Mouse (Mus musculus): ENCODE results near the gene Rab9.
"Not testable (repeated sequence)": the region's sequence is repeated elsewhere in the genome, so short reads cannot be mapped to it uniquely, and the experiment has no call there.

Gene Rab9

GRCm38 (mm10) chrX:166479365-166479983 lies at the start of gene Rab9:
TSS of gene Rab9 (minus strand) at chrX:166479867.
- no peaks in the 10 kb centered on the region for H3K27me3 ChIP-seq (ENCODE audit: control insufficient read depth, insufficient read depth, low read length, poor library complexity, severe bottlenecking)
- H3K36me3 ChIP-seq (ENCODE audit: control insufficient read depth, insufficient read depth, low read length, poor library complexity, severe bottlenecking): no peaks in the 10 kb centered on the region
- DNase-seq (ENCODE audit: low read depth, low spot score): peak; percentile 90

GRCm38 (mm10) chrX:166528126-166528525 lies 48.5 kb upstream of the Rab9 start:
- Histone ChIP-seq H3K27me3 (ENCODE audit: control insufficient read depth, insufficient read depth, low read length, poor library complexity, severe bottlenecking) (no peaks in the 10 kb centered on the region), H3K36me3 (ENCODE audit: control insufficient read depth, insufficient read depth, low read length, poor library complexity, severe bottlenecking) (no peaks in the 10 kb centered on the region)
- no peak for DNase-seq (ENCODE audit: low read depth, low spot score)

GRCm38 (mm10) chrX:166525637-166526315 lies 46.1 kb upstream of the Rab9 start:
- Histone ChIP-seq H3K27me3 (ENCODE audit: control insufficient read depth, insufficient read depth, low read length, poor library complexity, severe bottlenecking) (no peaks in the 10 kb centered on the region), H3K36me3 (ENCODE audit: control insufficient read depth, insufficient read depth, low read length, poor library complexity, severe bottlenecking) (no peaks in the 10 kb centered on the region)
- DNase-seq (ENCODE audit: low read depth, low spot score): no peak

GRCm38 (mm10) chrX:166520782-166521181 lies 41.1 kb upstream of the Rab9 start:
- no peak for DNase-seq (ENCODE audit: low read depth, low spot score)
- Histone ChIP-seq H3K36me3 (ENCODE audit: control insufficient read depth, insufficient read depth, low read length, poor library complexity, severe bottlenecking) (no peaks in the 10 kb centered on the region), H3K27me3 (ENCODE audit: control insufficient read depth, insufficient read depth, low read length, poor library complexity, severe bottlenecking) (no peaks in the 10 kb centered on the region)

GRCm38 (mm10) chrX:166518345-166518744 lies 38.7 kb upstream of the Rab9 start, which contains the start of gene Tceanc:
TSS of gene Tceanc (minus strand) at chrX:166518567.
- Histone ChIP-seq H3K27me3 (ENCODE audit: control insufficient read depth, insufficient read depth, low read length, poor library complexity, severe bottlenecking) (no peaks in the 10 kb centered on the region), H3K36me3 (ENCODE audit: control insufficient read depth, insufficient read depth, low read length, poor library complexity, severe bottlenecking) (no peaks in the 10 kb centered on the region)
- no peak for DNase-seq (ENCODE audit: low read depth, low spot score)

DNA sequence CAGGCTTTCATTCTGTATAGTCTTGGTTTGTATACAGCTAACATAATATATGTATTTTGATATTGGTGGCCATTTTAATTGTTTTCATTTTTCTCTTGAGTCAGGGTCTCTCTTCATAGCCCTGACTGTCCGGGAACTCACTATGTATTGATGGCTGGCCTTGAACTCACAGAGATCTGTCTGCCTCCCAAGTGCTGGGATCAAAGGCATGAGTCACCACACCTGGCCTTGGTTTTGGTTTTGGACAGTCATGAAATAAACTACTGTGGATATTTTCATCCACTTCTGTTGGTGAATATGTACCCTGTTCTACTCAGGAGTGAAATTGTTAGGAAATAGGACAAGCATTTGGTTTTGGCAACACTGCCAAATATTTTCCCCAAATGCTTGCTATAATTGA lies 37.0 kb upstream of the Rab9 start:
- Histone ChIP-seq H3K36me3 (ENCODE audit: control insufficient read depth, insufficient read depth, low read length, poor library complexity, severe bottlenecking) (no peaks in the 10 kb centered on the region), H3K27me3 (ENCODE audit: control insufficient read depth, insufficient read depth, low read length, poor library complexity, severe bottlenecking) (no peaks in the 10 kb centered on the region)
- no peak for DNase-seq (ENCODE audit: low read depth, low spot score)

DNA sequence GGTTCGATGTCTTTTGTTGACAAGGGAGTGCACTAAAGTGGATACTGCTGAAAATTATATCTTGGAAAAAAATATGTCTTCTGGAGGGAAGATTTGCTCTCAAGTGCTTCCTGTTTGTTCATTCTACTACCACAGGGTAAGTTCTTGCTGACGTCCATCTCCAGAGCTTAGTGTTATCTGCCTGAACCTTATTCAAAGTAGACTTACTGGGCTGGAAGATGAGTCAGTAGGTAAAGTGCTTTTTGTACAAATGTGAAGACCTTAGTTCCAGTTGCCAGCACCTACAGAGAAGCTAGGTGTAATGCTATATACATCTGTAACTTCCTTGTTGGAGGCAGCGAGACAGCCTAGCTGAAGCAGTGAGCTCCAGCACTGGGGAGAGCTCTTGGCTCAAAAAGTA lies 36.3 kb upstream of the Rab9 start:
- H3K36me3 ChIP-seq (ENCODE audit: control insufficient read depth, insufficient read depth, low read length, poor library complexity, severe bottlenecking): no peaks in the 10 kb centered on the region
- no peaks in the 10 kb centered on the region for H3K27me3 ChIP-seq (ENCODE audit: control insufficient read depth, insufficient read depth, low read length, poor library complexity, severe bottlenecking)
- DNase-seq (ENCODE audit: low read depth, low spot score): no peak

DNA sequence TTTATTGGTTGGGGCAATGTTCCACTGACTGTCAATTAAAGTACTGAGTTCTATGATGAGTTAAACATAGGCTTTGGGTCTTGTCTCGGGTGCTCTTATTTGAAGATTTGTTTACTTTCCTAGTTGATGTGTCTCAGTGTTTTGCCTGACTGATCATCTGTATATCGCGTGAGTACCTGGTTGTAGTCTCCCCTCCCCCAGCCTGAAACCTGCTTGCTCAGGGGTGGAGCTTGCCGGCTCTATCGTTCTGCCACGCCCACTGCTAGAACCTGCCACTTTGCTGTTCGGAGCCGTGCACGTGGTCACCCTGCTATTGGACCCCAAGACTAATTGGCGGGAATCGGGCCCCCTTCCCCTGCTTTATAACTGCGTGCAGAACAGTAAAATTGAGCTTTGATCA lies 34.4 kb upstream of the Rab9 start:
- H3K27me3 ChIP-seq (ENCODE audit: control insufficient read depth, insufficient read depth, low read length, poor library complexity, severe bottlenecking); H3K36me3 ChIP-seq (ENCODE audit: control insufficient read depth, insufficient read depth, low read length, poor library complexity, severe bottlenecking): not testable (repeated sequence)
- peak; percentile 43 for DNase-seq (ENCODE audit: low read depth, low spot score)

- Histone ChIP-seq H3K36me3 (ENCODE audit: control insufficient read depth, insufficient read depth, low read length, poor library complexity, severe bottlenecking) (no peaks in the 10 kb centered on the region), H3K27me3 (ENCODE audit: control insufficient read depth, insufficient read depth, low read length, poor library complexity, severe bottlenecking) (no peaks in the 10 kb centered on the region)
- no peak for DNase-seq (ENCODE audit: low read depth, low spot score)
Measured at GRCm38 (mm10) chrX:166512071-166512470, 32.4 kb upstream of the Rab9 start.

DNA sequence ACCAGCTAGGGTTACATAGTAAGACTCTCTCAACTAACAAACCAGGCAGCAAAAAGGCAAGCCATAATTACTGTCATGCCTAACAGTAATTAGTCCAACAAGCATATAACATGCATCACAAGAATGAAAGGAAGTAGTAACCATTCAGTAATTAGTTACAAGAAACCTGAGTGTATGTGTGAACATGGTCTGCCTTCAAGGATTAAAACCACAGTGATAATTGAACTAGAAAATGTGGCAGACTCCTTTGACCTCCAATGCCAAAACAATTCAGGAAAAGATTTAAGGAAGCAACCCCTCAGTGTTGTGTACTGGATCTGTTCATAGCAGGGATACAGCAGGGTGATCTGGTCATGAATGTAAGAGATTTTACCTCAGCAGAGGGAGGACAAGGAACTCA lies 31.4 kb upstream of the Rab9 start:
- Histone ChIP-seq H3K36me3 (ENCODE audit: control insufficient read depth, insufficient read depth, low read length, poor library complexity, severe bottlenecking) (no peaks in the 10 kb centered on the region), H3K27me3 (ENCODE audit: control insufficient read depth, insufficient read depth, low read length, poor library complexity, severe bottlenecking) (no peaks in the 10 kb centered on the region)
- DNase-seq (ENCODE audit: low read depth, low spot score): peak; percentile 3

DNA sequence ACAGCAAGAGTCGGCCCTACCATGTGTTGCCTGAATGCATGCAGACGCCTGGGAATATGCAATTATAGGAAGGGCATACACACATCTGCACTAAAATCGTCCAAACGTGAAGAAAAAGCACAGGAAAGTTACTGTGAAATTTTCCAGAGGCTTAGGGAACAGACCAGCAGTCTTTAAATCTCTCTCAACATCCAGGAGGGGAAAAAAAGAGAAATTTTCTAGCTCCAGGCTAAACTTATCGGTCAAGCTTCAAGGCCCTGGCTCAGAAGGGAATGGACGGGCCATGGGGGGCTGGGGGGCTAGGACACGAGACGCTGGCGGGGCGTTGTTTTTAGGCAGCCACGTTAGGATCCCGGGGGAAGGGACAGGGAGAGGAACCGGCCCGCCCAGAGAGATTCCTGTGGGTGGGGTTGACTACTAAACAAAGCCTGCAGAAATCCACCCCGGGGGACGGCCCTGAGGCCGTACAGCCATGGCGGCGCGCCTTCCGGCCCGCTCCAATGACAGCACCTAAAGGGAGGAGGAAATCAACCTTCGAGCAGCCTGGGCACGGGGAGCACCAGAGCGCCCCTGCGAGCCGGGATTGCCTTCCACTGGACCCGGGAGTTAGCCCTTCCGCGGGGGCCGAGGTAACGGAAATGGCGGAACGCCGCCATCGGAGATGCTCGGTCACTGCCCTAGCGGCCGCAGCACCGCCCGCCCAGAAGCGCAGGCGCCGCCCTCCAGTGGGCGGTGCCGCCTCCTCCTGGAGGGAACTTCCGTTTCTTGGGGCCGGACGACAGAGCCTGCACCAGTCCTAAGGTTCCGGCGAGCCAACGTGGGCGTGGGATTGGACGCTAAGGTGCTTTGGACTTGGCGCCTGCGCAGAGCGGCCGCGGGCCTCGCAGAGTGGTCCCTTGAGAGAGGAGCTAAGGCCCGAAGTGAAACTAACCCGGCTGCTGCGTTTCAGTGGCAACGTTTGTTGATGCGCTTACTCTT lies 30.4 kb upstream of the Rab9 start:
- DNase-seq (ENCODE audit: low read depth, low spot score): peak; percentile 98
- no peaks in the 10 kb centered on the region for H3K27me3 ChIP-seq (ENCODE audit: control insufficient read depth, insufficient read depth, low read length, poor library complexity, severe bottlenecking)
- H3K36me3 ChIP-seq (ENCODE audit: control insufficient read depth, insufficient read depth, low read length, poor library complexity, severe bottlenecking): no peaks in the 10 kb centered on the region

- no peaks in the 10 kb centered on the region for H3K36me3 ChIP-seq (ENCODE audit: control insufficient read depth, insufficient read depth, low read length, poor library complexity, severe bottlenecking)
- no peak for DNase-seq (ENCODE audit: low read depth, low spot score)
- H3K27me3 ChIP-seq (ENCODE audit: control insufficient read depth, insufficient read depth, low read length, poor library complexity, severe bottlenecking): no peaks in the 10 kb centered on the region
Measured at GRCm38 (mm10) chrX:166504421-166504820, 24.8 kb upstream of the Rab9 start.

DNA sequence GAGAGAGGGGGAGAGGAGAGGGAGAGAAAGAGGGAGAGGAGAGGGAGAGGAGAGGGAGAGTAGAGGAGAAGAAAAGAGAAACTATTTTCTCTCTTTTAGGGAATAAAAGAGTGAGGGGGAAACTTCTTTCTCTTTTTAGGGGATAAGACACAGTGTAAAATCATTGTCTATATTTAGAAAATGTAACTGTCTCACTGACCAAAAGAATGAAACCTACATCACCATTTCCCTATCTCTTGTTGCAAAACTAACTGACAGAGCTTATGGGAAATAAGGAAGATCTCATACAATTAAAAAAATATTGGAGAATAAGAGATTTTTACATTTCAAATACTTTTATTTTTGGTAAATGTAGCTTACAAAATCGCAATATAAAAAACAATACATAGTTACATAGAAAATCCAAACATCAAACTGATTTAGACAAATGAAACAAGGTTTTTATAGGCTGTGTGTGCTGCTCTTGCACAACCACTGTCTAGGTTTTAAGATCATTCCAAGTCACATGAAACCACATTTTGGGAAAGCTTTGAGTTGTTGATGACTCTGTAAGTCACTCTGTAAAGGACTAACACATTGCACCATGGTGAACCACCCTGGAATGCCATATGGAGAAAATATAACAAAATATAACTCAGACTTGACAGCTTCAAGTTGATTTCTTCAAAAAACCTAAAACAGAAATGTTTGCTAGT lies 20.0 kb upstream of the Rab9 start:
- DNase-seq (ENCODE audit: low read depth, low spot score): no peak
- Histone ChIP-seq H3K27me3 (ENCODE audit: control insufficient read depth, insufficient read depth, low read length, poor library complexity, severe bottlenecking) (no peaks in the 10 kb centered on the region), H3K36me3 (ENCODE audit: control insufficient read depth, insufficient read depth, low read length, poor library complexity, severe bottlenecking) (no peaks in the 10 kb centered on the region)

DNA sequence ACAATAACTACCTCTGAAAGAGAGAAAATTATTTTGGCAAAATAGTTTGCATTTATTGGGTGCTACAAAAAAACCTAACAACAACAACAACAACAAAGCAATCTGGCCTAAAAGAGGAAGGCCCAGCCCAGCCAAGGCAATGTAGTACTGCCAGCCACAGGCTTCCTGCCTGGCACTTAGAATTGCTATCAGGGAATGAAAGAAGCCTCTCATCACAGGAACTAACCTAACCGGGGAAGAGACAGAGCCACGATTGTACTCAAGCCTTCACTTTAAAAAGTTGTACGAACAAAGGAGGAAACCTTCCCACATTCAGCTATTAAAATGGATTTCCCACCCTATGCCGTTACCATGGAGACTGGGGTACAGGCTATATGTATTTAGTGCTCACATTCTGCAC lies 18.1 kb upstream of the Rab9 start:
- no peaks in the 10 kb centered on the region for H3K27me3 ChIP-seq (ENCODE audit: control insufficient read depth, insufficient read depth, low read length, poor library complexity, severe bottlenecking)
- no peaks in the 10 kb centered on the region for H3K36me3 ChIP-seq (ENCODE audit: control insufficient read depth, insufficient read depth, low read length, poor library complexity, severe bottlenecking)
- DNase-seq (ENCODE audit: low read depth, low spot score): no peak
